Mouse (Mus musculus): ENCODE data around the gene Grb10.

Grb10 gene

DNA sequence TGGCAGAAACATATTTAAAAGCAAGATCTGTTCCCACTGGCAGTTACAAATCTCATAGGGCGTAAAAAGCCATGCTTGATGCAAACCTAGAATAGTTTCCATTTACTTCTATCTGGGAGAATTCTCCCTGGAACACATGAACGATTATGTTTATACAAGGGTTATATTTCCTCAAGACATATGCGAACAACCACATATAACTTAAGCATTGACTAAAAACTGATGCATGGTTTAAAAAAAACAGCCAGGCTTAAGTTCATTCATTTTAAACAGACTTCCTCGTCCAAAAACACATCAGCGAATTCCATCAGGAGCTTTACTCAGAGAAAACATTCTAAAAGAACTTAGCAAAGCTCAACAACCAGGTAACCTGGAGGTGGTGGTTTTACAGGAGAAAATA lies 90.6 kb downstream of the Grb10 start:
- ATAC-seq (ENCODE audit: low TSS enrichment), result no peak; the same call in 1 of the 2 replicates

DNA sequence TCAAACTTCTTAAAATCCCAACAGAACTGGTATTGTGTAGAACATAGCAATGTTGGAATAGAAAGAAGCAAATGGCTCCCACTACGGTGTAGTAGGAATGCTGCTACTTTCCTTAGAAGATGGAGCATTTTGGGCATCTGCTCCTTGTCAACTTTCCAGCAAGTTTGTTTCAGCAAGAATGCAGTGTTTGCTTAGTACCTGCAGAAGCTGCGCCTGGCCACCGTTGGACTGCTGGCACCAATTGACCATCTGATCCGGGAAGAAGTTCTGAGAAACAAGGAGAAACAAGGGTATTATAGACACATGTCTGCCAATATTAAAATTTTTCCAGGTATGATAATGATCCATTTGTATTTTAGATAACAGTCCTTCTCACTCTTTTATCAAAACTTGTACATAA lies 92.7 kb downstream of the Grb10 start:
- ATAC-seq (ENCODE audit: low TSS enrichment), result no peak

DNA sequence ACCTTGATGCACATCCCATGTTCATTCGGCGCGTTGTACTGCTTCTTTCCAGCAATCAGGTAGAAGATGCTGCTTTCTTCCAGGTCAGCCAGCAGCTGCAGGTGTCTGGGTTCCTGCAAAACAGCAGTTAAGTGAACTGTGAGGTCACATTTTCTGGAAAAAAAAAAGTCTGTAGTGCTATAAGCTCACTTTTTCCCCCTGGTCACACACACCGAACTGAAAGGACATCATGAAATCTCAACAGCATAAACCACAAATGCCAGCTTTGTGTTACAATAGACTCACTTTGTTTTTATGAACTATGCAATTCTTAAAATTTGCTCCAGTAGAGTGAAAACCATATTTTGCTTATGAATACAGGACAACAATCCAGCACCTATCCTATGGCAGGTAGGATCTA lies 93.7 kb downstream of the Grb10 start:
- no peak for ATAC-seq (ENCODE audit: low TSS enrichment)

DNA sequence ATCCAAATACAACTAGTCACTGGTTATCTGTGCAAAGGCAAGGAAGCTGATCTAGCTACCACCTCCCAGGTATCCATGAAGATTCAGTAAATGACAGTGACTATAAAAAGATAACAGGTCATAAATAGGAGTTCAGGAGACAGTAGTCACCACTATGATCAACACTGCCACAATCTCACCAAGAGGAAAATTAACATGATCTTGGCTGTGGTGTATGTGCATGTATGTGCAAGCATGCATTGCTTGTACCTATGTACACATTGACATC lies 94.5 kb downstream of the Grb10 start:
- ATAC-seq (ENCODE audit: low TSS enrichment), result no peak

DNA sequence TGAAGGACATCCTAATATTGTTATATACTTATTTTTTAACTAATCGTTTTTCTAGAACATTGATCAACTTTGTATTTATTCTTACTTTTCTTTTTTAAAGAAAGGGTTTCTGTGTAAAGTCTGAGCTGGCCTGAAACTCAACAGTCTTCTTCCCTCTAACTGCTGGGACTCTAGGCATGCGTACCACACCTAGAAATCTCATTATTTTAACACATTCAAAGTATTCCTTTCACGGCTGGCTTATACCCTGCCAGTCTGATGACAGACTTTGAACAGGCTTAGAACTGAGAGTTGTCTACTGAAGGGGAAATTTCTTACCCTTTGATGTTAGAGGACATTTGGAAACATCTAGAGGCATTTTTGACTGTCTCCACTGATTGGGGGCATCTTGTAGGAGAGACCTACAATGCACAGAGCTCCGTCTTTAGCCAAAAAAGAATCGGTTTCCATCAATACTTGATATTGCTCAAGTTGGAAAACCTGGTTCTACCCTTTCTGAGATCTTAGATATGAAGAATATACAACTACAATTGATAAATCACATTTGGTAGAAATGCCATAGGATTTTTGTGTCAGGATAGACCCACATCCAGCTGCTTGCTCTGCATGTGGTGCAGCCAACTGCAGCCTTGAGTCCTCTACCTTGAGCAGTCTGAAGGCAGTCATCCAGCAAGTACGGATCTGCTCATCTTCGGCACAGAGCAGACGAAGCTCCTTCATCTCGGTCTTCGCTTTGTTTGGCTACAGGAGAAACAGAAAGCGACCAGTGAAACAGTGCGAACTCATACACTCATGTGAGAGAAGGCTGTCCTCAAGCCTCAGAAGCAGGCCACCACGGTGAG lies 95.0 kb downstream of the Grb10 start:
- no peak for ATAC-seq (ENCODE audit: low TSS enrichment)

DNA sequence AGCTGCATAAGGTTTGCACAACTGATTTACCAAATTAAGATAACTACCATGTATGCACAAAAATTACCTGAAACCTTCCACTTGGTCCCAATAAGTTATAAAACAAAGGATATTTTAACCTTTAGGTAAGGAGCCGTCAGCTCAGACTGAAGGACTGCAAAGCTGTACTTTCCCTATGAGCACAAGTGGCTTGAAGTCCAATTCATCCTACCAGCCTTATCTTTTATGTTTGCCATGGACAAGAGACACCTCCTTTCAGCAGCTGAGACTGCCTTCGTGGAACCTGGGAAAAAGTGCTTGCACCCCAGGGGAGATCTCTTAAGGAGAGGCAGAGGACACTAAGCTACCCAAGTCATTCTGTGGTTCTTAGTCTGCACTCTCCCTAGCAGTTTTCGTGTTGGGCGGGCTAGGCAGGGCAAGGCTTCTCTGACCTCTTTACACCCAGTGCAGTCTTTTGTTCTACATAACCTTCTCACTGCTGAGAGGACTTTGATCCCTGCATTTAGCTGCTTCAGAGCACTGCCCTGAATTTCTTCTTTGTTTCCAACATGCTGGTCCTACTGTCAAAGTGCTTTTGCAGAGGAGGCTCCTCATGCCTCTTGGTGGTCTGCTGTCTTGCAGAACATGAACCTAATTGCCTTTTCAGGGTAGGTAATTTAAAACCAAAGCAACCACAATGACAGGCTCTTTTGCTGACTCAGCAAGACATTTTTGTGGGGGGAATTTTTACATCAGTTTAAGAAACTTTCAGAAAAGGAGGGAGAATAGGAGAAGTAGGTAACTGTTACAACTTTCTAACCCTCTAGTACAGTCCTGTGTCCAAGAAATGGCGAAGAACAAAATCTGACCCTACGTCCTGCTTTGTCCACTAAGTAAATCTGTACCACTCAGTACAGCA lies 95.9 kb downstream of the Grb10 start:
- no peak for ATAC-seq (ENCODE audit: low TSS enrichment)

DNA sequence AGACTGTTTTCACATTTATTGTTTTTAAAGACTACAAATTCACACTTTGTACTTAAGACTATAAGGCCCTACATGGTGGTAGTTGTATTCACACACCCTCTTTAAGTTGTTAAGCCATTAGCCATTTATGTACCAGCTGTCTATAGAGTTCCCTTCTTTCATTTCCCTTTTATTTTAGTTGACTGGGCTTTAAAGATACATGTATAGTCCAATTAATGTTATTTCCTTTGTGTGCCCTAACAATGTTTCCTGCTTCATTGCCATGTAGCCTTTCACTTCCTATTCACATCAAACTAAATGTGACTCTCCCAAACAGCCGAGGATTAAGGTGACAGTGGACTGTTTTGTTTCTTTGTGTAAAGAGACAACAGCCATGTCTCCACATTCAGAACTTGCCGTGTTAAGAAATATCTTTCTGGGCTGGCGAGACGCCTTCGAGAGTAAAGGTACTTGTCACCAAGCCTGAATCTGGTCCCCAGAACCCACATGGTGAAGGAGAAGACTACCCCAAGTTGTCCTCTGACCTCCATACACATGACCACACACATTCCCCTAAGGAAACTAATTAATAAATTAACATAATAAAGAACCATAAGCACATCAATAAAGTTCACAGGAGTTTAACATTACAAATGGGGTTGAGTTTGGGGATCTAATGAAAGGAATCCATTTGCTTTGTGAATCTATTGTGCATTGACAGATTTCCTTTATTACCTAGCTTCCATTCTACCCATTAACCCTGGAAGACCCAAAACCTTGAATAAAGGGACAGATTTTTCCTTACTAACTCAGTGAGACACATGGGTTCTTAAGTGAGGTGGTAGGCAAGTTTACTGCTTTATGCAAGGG lies 97.4 kb downstream of the Grb10 start:
- no peak for ATAC-seq (ENCODE audit: low TSS enrichment)

DNA sequence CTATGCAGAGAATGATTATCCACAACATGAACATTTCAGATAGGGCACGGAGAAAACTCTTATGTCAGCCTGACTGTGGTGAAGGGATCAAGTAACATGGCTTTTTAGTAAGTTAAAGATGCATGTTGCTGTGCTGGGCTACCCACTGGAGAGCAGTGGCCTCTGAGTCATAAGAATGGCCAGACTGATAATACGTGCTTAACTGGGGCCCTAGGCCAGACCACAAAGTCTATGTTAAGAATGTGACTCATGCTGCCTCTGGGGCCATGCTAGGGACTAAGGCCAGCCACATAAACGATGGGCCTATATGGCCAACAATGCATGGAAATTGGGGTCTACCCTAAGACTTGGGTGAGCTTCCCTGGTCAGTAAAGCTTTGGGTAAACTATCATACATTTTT lies 98.9 kb downstream of the Grb10 start:
- ATAC-seq (ENCODE audit: low TSS enrichment), result no peak

DNA sequence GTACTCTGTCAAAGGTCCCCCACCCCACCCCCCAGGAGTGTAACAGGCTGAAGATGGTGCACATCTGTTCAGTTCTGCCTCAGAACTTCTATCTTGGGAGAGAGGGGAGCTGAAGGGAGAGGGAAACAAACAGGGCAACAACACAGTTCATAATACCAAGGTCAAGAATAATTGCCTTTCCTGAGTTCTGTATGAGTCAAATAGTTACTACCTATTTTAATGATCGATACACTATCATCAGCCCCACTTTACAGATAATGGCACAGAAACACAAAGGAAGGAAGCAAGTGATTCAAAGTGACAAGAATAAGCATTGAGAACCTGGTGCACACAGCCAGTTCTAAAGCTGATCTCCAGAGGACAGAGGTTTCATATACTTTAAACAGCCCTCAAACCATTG lies 99.9 kb downstream of the Grb10 start:
- no peak for ATAC-seq (ENCODE audit: low TSS enrichment)

DNA sequence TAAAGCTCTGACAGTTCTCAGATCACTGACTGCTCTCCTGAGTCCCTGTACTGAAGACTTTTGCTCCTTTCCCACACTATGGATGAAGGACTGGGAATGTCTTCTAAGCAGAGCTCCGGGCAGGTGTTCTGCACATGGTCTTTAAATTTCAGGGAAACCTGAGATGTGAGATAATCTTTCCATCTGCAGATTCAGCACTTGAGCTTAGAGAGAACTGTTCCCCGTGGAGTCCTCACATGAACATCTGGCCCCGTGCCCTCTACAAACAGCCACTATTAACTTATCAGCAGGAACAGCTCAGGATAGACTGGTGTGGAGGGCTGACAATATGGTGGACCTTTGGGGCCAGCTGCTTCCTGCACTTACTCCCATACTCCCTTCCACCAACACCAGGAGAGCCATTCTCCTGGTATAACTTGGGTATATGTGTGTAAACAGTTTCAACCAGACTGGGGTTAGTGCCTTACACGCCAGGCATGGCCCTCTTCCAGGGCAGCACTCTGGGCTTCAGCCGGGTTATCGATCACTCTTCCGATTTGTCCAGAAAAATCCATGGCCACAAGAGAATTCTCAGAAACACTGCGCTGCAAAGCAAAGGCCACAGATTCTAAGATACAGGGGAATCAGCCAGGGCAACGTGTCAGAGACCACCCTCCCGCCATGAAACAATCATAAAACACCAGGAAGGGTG lies 101.0 kb downstream of the Grb10 start:
- no peak for ATAC-seq (ENCODE audit: low TSS enrichment)

DNA sequence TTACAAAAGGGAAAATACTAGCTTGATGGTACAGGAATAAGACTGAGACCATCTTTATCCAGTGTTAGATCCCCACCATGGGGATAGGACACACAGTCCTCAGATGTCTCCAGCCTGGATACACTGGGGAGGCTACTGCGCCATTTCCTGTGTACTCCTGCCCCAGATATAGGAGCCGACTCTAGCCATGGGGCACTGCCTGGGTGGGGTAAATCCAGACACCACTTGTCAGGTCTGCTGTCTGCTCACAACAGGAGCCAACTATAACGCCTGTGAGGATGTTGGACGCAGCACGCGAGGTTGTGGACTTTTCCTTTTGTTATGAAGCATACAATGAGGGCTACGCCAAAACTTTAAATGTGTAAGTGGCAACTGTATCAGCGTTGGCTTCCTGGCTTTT lies 103.7 kb downstream of the Grb10 start:
- ATAC-seq (ENCODE audit: low TSS enrichment), result no peak

DNA sequence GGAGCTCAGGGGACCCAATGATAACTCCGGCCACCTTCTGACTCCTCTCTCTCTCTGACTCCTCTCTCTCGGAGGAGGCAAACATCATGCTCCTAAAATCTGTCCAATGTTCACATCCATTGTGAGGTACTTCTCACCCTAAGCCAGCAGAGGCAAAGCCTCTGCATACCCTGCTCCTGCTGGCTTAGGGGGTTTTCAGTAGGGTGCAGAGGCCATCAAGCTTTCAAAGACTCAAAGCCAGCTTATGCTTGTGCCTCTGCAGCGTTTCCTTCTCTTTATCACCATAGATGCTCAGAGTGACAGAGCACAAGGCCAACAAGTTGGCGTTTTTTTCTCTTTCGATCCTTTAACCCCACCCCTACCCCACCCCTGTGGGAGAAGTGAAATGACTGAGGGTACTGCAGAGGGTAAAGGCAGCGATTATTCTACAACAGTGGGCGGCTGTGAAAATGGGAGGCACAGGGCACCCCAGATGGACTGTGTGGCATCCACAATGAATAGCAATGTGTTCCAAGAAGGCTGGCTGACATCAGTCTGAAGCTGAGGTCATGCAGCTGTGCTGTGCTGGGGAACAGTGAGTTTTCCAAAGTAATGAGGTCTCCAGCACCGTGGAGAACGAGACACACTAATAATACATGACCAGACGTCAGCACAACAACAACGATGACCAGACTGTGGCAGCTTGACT lies 106.2 kb downstream of the Grb10 start:
- ATAC-seq (ENCODE audit: low TSS enrichment), result peak; percentile 91

DNA sequence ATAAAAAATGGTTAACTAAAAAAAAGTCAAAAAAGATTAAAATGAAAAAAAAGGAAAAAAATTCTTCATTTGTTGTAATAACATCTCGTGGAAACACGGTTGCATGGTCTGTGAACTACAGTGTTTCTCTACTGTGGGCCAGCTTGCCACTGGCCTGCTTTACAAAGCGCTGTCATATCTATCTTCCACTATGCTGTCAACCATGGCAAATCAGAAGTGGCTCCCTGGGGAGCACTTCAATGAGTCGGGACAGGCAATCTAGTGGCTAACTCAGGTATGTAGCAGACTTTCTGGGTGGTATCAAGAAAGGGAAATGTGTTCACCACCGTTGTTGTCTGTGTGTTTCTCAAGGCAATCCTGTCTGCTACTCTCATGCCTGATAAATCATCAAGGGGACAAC lies 106.8 kb downstream of the Grb10 start:
- 0 out of 2 replicates have a peak, but pooled peaks have one; percentile 9 for ATAC-seq (ENCODE audit: low TSS enrichment)

DNA sequence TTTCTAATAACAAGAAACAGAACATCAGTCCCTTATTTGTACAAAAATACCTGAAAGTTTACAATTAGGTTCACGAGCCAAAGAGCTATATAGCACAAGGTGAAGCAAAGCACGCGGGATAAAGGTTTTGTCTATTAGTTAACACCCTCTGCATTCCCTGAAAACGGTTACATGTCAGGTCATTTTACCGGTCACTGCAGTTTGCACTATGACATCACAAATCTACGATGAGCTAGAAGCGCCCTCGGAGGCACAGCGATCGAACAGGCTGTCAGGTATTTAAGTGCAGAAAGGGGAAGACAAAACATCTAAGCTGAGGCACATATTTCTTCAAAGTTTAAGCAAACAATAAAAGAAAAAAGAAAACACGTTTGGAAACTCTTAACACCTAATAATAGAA lies 108.0 kb downstream of the Grb10 start:
- ATAC-seq (ENCODE audit: low TSS enrichment), result no peak

DNA sequence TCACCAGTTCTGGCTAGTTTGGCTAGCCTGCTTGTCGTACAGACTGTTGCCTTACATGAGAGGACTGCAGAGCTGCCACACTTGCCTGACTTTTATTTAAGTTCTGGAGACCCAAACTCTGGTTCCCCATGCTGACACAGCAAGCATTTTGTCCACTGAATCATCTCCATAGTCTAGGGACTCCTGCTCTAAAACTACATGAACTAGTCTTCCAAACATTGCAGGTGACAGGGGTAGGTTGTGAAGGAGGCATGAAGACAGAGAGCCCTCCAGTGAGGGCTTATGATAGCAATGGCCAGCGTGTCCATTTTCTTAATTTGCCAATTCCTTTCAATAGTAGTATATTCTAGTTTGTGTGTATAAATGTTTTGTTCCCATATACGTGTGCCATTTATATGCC lies 109.4 kb downstream of the Grb10 start:
- no peak for ATAC-seq (ENCODE audit: low TSS enrichment)

DNA sequence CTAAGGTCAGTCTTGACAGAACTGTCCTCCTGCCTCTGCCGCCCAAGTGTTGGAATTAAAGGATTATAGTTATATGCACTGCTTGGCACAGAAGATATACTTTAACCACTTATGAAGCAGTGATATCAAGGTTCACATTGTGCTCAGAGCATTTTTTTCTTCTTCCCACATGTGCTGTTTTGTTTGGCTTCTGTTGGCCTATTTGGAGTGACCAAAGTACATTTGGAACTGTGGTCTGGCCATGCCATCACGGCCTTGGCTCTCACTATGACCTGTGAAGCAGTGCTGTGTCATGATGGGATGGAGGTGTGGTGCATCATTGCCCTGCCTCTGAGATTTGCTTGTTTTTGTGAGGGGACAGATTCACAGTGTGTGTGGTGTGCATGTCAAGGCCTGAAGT lies 109.9 kb downstream of the Grb10 start:
- ATAC-seq (ENCODE audit: low TSS enrichment), result no peak

DNA sequence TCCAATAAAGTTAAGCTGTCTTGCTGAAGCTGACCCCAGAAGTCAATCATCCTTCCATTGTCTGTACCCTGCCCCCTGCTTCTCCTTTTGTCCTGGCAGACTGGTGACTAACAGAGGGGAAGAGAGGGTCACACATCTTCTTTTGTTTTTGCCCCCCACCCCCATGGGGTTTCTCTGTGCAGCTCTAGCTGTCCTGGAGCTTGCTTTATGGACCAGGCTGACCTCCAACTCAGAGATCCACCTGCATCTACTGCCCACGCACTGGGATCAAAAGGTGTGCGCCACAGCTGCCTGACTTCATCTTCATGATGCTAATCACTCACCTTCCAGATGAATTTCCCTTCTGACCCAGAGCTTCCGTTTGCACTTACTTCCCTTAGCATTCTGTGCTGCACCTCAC lies 114.6 kb downstream of the Grb10 start:
- no peak for ATAC-seq (ENCODE audit: low TSS enrichment)

DNA sequence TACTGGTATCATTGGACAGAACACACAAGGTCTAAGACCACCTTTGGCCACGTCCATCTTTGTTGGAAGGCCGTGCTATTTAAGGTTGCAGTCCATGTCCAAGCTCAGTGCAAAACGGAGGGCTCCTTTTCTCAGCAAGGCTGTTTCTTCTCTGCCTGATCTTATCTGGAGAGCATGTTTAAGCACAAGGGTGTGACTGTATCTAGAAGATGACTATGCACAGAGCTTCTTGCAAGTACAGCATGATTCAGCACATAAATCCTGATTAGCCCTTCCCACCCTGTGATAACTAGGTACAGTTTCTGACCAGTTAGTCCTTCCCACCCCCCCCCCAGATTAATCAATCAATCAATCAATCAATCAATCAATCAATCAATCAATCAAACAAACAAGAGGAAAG lies 115.1 kb downstream of the Grb10 start:
- no peak for ATAC-seq (ENCODE audit: low TSS enrichment)

DNA sequence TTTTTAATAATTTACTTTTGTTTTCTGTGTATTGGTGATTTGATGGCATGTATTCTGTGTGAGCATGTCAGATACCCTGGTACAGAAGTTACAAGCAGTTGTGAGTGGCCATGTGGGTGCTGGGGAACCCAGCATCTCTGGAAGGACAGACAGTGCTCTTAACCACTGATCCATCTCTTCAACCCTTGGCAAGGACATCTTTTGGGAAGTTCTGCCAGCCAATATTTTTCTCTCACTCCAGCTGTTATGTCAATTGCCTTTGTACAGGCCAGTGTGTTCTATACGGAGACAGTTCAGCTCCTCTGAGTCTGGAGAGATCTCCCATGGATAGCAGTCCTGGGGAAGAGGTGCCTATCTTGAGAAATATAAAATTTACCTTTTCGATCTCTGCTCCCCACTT lies 116.4 kb downstream of the Grb10 start:
- ATAC-seq (ENCODE audit: low TSS enrichment), result no peak

DNA sequence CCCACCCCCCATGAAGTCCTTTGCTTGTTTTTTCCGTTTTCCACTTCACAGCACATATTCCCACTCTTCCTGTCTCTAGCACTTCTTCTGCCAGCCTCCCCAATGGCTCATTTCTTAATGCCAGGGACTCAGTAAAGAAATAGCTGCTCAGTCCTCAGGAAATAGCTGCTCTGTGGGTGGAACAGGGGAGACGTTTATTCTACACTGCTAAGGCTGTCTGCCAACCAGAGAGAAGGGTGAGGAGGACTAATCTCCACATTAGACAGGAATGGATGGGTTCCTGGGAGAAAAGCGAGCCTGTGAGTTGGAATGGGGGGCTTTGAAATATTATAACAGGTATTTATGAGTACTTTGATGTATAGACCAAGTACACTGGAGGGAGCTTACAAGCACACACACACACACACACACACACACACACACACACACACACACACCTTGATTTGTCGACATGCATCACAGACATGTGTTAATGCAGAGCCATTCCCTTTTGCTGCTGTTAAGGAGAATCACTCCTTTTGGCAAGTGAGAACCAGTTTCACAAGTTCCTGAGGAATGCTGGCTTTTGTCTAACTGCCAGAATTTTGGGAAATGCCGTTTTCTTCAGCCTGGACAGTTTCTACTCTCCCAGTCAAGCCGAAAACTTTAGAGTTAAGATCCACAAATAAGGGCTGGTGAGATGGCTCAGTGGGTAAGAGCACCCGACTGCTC lies 130.6 kb downstream of the Grb10 start:
- ATAC-seq (ENCODE audit: low TSS enrichment), result peak; percentile 92

DNA sequence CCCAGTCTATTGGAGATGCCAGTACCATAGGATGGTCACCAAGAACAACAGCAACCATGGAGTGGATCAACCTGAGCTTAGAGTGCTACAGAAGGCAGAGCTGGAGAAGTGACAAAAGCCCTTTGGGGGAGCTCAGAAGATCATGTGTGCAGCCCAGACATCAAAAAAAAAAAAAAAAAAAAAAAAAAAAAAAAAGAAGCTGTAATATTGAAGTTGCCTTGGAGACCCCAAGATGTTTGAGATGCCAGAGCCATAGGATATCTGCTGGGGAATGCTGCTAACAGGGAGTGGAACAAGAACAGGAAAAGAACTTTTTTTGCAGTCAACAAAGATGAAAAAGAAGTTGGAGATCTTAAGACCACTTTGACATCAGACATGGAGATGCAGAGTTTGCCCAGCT lies 133.0 kb downstream of the Grb10 start:
- ATAC-seq (ENCODE audit: low TSS enrichment), result no peak
